Mouse (Mus musculus) embryo, embryonic 11 days (tissue): ENCODE measurements around the gene Chrna10.

Source experiments
- DNase-seq: peaks from one replicate; pipeline ENCODE4 v3.0.0-alpha.2; 2015

Gene Chrna10

GRCm38 (mm10) chr7:102080311-102080710, 36.3 kb downstream of the Chrna10 start:
- no peak for DNase-seq

DNA sequence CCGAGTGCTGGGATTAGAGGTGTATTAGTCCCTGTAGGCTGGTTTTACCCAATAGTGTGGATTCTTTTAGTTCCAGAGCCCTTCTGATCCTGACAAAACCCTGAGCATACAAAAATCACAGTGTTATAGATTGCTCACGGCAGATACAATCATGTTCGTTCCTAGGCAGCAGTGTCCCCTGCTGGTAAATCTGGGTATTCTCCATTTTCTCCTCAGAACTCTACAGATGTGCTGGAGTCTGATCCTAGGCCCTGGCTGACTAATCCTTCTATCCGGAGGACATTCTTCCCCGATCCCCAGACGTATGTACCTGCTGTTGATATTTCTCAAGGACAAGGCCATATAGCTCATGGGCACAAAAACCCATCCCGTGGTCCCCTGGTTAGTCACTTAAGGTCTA, 38.1 kb downstream of the Chrna10 start:
- peak; percentile 24 for DNase-seq

DNA sequence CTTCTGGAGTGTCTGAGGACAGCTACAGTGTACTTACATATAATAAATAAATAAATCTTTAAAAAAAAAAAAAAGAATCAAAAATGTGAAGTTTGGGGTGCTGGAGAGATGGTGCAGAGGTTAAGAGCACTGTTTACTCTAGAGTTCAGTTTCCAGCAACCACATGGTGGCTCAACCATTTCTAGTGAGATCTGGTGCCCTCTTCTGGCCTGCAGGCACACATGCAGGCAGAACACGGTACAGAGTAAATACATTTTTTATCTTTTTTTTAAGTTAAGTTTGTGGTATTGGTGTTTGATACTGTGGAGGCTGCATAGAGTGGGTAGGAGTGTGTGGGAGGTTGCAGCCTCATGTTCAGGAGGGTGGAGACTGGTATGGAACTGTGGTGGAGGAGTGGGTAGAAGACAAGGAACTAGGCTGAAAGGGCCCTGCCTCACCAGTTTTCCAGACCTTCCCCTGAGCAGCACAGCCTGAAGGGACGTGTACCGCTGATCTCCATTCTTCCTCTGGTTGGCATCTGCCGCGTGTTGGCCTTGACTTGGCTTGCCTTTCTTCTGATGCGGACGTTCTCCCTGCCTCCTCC, 39.8 kb downstream of the Chrna10 start:
- DNase-seq: peak; percentile 32

- peak; percentile 5 for DNase-seq
Measured at GRCm38 (mm10) chr7:102066363-102066762, 50.3 kb downstream of the Chrna10 start.

DNA sequence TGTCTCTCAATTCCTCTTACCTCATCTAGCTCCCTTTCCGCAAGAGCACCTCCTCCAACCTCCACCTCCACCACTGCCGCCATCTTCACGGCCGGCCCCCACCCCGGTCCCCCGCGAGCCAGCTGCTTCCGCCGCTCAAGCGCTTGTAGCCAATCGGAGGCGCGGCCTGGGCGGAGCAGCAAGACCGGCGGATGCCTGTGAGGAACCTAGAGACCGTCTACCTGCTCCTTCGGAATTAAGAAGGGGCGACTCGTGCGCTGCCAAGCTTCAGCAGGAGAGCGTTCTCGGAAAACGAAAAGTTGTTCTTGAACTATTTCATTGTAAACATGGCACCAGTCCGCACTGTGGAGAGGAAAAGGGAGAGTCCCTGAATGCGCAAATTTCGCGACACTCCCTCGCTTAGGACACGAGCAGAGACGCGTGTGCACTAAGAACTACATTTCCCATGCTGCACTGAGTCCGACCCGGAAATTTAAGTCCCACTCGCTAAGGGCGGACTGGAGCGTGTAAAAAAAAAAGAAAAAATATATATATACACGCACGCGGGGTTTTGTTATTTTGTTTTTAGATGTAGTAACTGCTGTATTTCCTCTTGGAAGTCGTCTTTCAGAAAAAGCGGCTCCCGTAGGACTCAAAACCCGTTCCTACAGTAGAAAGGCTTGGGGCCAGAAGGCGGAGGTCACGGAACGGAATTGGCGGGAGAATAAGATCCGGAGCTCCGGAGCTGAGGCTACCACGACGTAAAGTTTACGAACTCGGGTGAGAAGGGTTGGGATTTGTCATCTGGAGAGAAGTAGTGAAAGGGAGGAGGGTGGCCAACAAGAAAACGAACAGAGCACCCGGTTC, 51.4 kb downstream of the Chrna10 start, which contains the start of the genes Rnf121, Xndc1 and Xntrpc:
Gene Rnf121 (minus strand): TSS at position 424 of the 846 bp plus-strand sequence.
Gene Xndc1 (plus strand): TSS at position 466 of the 846 bp plus-strand sequence.
Gene Xntrpc (plus strand): TSS at position 668 of the 846 bp plus-strand sequence.
- DNase-seq: peak; percentile 96

DNA sequence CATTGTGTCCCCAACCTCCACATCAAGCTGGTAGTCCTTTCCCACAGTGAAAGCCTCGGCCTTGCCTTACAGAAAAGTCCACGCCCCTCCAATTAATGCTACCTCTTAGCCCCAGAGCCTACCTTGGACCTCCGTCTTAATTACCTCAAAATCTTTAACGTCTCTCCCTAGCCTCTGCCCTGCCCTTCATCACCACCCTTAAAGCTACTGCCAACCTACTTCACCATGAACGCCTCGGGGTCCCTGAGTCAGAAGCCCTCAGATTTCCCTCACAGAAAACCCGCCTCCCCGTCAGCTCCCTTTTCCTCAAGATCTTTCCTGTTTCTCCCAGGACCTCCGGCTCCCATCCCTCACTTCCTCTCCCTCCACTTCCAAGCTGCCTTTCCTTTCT, 52.0 kb downstream of the Chrna10 start:
- peak; percentile 7 for DNase-seq

DNA sequence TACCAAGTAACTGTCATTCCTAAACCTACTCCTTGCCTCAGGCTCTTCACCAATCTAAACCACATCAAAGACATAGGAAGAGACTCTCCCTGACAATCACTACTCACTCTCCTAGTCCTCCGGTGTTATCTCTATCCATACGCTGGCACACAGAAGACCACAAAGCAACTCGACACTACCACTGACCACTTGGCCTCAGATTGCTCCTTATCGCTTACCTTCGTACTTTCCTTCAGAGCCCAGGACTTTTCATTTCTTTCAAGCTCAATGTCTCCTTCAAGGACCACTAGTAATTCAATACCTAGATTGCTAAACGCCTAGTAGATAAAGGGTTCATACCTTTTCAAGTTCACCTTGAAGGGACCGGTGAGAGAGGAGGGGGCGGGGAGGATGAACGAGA, 52.7 kb downstream of the Chrna10 start:
- DNase-seq: no peak

GRCm38 (mm10) chr7:102062203-102062602, 54.4 kb downstream of the Chrna10 start:
- DNase-seq: no peak

DNA sequence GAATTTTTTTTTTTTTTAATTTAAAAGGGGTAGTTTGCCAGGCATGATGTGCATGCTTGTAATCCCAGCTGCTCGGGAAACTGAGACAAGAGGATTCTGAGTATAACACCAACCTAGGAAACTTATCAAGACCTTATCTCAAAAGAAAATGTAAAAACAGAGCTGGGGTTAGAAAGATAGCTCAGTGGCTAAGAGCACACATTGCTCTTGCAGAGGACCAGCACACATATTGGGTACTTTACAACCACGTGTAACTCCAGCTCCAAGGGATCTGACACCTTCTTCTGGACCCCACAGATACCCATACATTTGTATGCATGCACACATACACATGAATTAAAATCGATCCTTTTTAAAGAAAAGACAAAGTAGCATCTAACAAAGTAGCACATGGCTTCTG, 55.3 kb downstream of the Chrna10 start:
- no peak for DNase-seq
